Mouse (Mus musculus) midbrain, embryonic 13.5 days (tissue): ENCODE measurements around the gene Bicra. TPM values are rescaled to one million over a fixed set of nuclear protein-coding genes. Genes with fewer than 3 reads are reported as not detected.

Experiments
- ATAC-seq: fragments of 200-750 bp; cut with Nextera tagmentation; 2 replicates; pipeline ENCODE4 v1.8.0; 2017; ENCODE audit warnings: mild to moderate bottlenecking, moderate TSS enrichment, moderate library complexity
- H3K27ac ChIP-seq: fragments of 300-500 bp; sonication (generic); 2 replicates; pipeline ENCODE4 v1.5.1; 2015; ENCODE audit warnings: inconsistent platforms, mild to moderate bottlenecking, moderate library complexity
- H3K27me3 ChIP-seq: fragments of 300-500 bp; sonication (generic); 2 replicates; pipeline ENCODE4 v1.6.1; 2015; ENCODE audit warnings: mild to moderate bottlenecking, inconsistent platforms
- H3K36me3 ChIP-seq: fragments of 300-500 bp; sonication (generic); 2 replicates; pipeline ENCODE4 v1.6.1; 2015; ENCODE audit warnings: mild to moderate bottlenecking, inconsistent platforms
- H3K4me1 ChIP-seq: fragments of 300-500 bp; sonication (generic); replicated peaks from 2 replicates; pipeline ENCODE4 v1.6.1; 2015; ENCODE audit warnings: inconsistent platforms
- H3K4me2 ChIP-seq: fragments of 300-500 bp; sonication (generic); replicated peaks from 2 replicates; pipeline ENCODE4 v1.6.1; 2015; ENCODE audit warnings: moderate library complexity, mild to moderate bottlenecking, inconsistent platforms
- H3K4me3 ChIP-seq: fragments of 300-500 bp; sonication (generic); replicated peaks from 2 replicates; pipeline ENCODE4 v1.5.1; 2015; ENCODE audit warnings: mild to moderate bottlenecking, inconsistent platforms
- H3K9ac ChIP-seq: fragments of 300-500 bp; sonication (generic); replicated peaks from 2 replicates; pipeline ENCODE4 v1.6.1; 2015; ENCODE audit warnings: mild to moderate bottlenecking, inconsistent platforms
- H3K9me3 ChIP-seq: fragments of 300-500 bp; sonication (generic); 2 replicates; pipeline ENCODE4 v1.6.1; 2016; ENCODE audit warnings: mild to moderate bottlenecking, inconsistent platforms
- WGBS: fragments of 180-500 bp; shearing (Covaris S2); methylation state at CpG from one replicate; pipeline ENCODE4 v1.1.7; 2015; 5-methylcytosine and 5-hydroxymethylcytosine counted together
- polyA plus RNA-seq: library from polyadenylated mRNA; unstranded; fragments of >200 nt; fragmentation: Nextera tagmentation; extraction: Ambion mirVana; gene quantifications from 2 replicates; pipeline ENCODE4 v1.2.1, GENCODE M21; 2015

The Bicra gene
- polyA plus RNA-seq, 1 experiment from 2014 or later, result 10.2 TPM

DNA sequence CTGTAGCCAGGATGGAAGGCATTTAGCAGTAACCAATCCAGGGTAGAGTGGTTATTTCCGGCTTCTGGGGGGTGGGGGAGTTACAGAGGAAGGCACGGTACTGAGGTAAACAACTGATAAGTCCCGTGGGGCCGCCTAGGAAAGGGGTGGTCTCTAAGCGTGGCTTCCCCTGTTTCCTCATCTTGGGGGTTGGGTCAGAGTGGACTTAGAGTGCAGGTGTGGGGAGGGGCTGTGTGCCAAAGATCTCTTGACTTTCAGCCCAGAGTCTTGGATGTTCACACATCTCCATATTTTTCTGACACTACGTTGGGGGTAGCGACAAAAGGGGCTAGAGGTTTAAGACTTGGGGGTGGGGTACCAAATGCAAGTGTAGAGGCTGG is 1.6 kb downstream of the Bicra start:
- peak overlapping the region; percentile 99 for H3K27ac ChIP-seq
- ATAC-seq, result peak; percentile 12
- H3K27me3 ChIP-seq, result no peaks in the 10 kb centered on the region
- peak overlapping the region; percentile 80 for H3K4me2 ChIP-seq
- peak overlapping the region; percentile 89 for H3K9ac ChIP-seq
- no peaks in the 10 kb centered on the region for H3K9me3 ChIP-seq
- no peaks in the 10 kb centered on the region for H3K36me3 ChIP-seq
- WGBS, result 2% methylated on average over 7 of the region's 7 CpGs
- H3K4me1 ChIP-seq, result peaks cover 59% of the 10 kb centered on the region
- peak overlapping the region; percentile 91 for H3K4me3 ChIP-seq

GRCm38 (mm10) chr7:16045538-16045937 is 2.2 kb downstream of the Bicra start:
- Histone ChIP-seq H3K27me3 (no peaks in the 10 kb centered on the region), H3K4me3 (peak overlapping the region; percentile 91), H3K9ac (peak overlapping the region; percentile 89), H3K4me1 (peaks cover 58% of the 10 kb centered on the region), H3K9me3 (no peaks in the 10 kb centered on the region), H3K4me2 (peak overlapping the region; percentile 80), H3K36me3 (no peaks in the 10 kb centered on the region), H3K27ac (peak overlapping the region; percentile 99)
- WGBS, result 66% methylated on average over 2 of the region's 2 CpGs
- no peak for ATAC-seq

GRCm38 (mm10) chr7:16044531-16044930 is 3.2 kb downstream of the Bicra start:
- peak overlapping the region; percentile 80 for H3K4me2 ChIP-seq

DNA sequence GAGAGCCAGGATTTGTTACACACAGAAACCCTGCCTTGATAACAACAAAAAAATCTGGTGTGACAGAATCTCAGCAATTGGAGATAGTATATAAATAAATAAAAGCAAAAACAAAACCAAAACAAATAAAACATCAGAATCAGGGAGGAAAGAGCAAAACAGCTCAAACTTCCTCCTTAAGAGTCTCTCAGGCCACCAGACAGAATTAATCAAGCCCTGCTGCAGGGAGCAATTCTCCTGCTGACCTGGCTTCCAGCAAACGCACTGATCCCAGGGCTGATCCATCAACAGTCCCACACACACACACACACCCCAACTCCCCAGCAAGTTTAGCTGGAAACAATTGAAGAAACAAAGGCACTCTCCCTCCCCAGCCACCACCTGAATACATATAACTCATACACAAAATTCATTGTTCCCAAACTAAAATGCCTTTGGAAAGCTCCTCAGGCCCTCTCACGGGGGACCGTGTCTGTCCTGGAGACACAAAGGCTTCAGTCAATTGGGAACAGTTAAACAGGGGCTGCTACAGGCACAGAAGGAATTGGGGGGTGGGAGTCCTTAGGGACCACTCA is 3.8 kb downstream of the Bicra start:
- Histone ChIP-seq H3K4me2 (peak overlapping the region; percentile 80), H3K4me1 (peaks cover 45% of the 10 kb centered on the region), H3K27ac (peak overlapping the region; percentile 68), H3K27me3 (no peaks in the 10 kb centered on the region), H3K4me3 (peak overlapping the region; percentile 91; the same call in 1 of the 2 replicates), H3K9me3 (no peaks in the 10 kb centered on the region), H3K9ac (peak overlapping the region; percentile 48; the same call in 1 of the 2 replicates), H3K36me3 (no peaks in the 10 kb centered on the region)
- WGBS, result 21% methylated on average over 3 of the region's 3 CpGs
- ATAC-seq, result no peak

More at GRCm38 (mm10) chr7:16044531-16044930, 3.2 kb downstream of the Bicra start:
- H3K9me3 ChIP-seq, result no peaks in the 10 kb centered on the region
- peak overlapping the region; percentile 68 for H3K27ac ChIP-seq
- peaks cover 48% of the 10 kb centered on the region for H3K4me1 ChIP-seq
- WGBS, result 35% methylated on average over 5 of the region's 5 CpGs
- peak overlapping the region; percentile 89 for H3K9ac ChIP-seq
- H3K36me3 ChIP-seq, result no peaks in the 10 kb centered on the region
- H3K4me3 ChIP-seq, result peak overlapping the region; percentile 91
- ATAC-seq, result no peak
- H3K27me3 ChIP-seq, result no peaks in the 10 kb centered on the region

DNA sequence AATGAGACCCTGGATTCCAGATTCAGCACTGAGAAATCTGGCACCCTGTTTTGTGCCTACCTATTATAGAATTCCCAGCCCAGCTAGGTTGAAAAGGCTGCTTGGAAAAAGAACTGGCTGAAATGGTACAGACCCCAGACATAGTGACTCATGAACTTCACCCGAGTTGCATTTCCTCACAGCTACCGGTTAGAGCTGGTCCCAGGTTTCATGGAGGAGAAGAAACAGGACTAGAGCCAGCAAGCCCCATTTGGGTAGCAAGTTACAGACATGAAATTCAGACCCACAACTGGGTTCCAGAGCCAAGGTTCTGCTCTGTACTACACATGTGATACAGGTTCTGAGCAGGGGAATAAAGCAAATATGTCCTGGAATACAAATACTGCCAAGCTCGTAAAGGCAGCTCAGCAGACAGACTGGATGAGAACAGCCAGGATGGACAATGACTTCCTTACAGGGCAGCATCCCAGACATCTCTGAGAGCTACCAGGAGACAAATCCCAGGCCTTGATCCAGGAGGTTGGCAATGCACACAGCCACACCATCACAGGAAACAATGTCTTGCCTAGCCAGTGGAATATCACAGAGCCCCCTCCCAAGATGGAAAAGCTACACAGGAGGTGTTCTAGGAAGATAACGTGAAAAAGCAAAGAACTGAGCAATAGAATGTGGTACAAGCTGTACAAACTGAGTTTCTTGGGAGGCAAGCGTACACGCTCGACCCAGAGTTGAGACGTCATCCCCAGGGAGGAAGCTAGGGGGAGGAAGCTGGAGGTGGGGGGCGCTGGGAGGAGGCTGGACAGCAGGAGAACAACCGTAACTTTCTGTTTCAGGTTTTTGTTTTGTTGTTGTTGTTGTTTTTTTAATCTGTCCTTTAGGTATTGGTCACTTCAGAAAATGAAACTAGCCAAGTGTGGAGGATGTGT is 4.6 kb downstream of the Bicra start:
- Histone ChIP-seq H3K9ac (peak overlapping the region; percentile 48; the same call in 1 of the 2 replicates), H3K36me3 (no peaks in the 10 kb centered on the region), H3K27ac (no peak overlapping the region), H3K4me2 (peak overlapping the region; percentile 80; the same call in 1 of the 2 replicates), H3K4me3 (no peak overlapping the region), H3K4me1 (peaks cover 42% of the 10 kb centered on the region), H3K27me3 (no peaks in the 10 kb centered on the region), H3K9me3 (no peaks in the 10 kb centered on the region)
- 84% methylated on average over 10 of the region's 10 CpGs for WGBS
- no peak for ATAC-seq

GRCm38 (mm10) chr7:16041208-16041607 is 6.5 kb downstream of the Bicra start:
- Histone ChIP-seq H3K4me2 (no peak overlapping the region), H3K4me3 (no peak overlapping the region), H3K9me3 (no peaks in the 10 kb centered on the region), H3K27me3 (no peaks in the 10 kb centered on the region), H3K4me1 (peaks cover 39% of the 10 kb centered on the region), H3K27ac (no peak overlapping the region), H3K36me3 (no peaks in the 10 kb centered on the region), H3K9ac (no peak overlapping the region)
- ATAC-seq, result no peak
- 78% methylated on average over 2 of the region's 2 CpGs for WGBS

DNA sequence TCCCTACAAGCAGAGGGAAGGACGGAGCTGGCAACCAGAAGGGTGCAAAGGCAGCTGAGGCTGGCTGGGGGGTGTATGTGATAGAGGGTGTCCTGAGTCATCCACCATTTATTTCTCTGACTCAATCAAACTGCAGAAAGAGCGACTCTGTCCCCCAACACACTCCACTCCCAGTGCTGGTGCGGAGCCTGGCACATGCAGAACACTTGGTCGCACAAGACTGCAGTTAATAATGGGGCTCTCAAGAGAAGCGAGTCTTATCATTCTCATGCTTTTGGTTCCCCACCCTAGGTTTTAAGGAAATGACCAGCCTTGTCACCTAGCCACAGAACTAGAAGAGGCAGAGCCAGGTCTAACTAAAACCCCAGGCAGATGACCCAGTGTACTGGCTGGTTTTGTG is 8.4 kb downstream of the Bicra start:
- H3K9ac ChIP-seq, result no peak overlapping the region

GRCm38 (mm10) chr7:16036972-16037371 is 10.7 kb downstream of the Bicra start:
- H3K4me3 ChIP-seq, result no peak overlapping the region
- no peaks in the 10 kb centered on the region for H3K9me3 ChIP-seq
- no peak overlapping the region for H3K9ac ChIP-seq
- ATAC-seq, result no peak
- H3K36me3 ChIP-seq, result no peaks in the 10 kb centered on the region
- H3K4me2 ChIP-seq, result no peak overlapping the region
- 95% methylated on average over 6 of the region's 6 CpGs for WGBS
- no peak overlapping the region for H3K27ac ChIP-seq
- H3K4me1 ChIP-seq, result 0 out of 2 replicates have a peak, but pooled peaks cover 6% of the 10 kb centered on the region
- no peaks in the 10 kb centered on the region for H3K27me3 ChIP-seq

More for the DNA sequence above, 8.4 kb downstream of the Bicra start:
- H3K36me3 ChIP-seq, result no peaks in the 10 kb centered on the region
- H3K27me3 ChIP-seq, result no peaks in the 10 kb centered on the region
- H3K27ac ChIP-seq, result no peak overlapping the region
- H3K9me3 ChIP-seq, result no peaks in the 10 kb centered on the region
- 96% methylated on average over 5 of the region's 5 CpGs for WGBS
- H3K4me2 ChIP-seq, result no peak overlapping the region
- ATAC-seq, result no peak
- no peak overlapping the region for H3K4me3 ChIP-seq
- peaks cover 21% of the 10 kb centered on the region for H3K4me1 ChIP-seq

- no peak for ATAC-seq
- H3K4me3 ChIP-seq, result no peak overlapping the region
- no peak overlapping the region for H3K4me2 ChIP-seq
- no peaks in the 10 kb centered on the region for H3K4me1 ChIP-seq
- H3K27me3 ChIP-seq, result no peaks in the 10 kb centered on the region
- H3K9ac ChIP-seq, result no peak overlapping the region
- 0 out of 2 replicates have a peak, but pooled peaks cover 3% of the 10 kb centered on the region for H3K9me3 ChIP-seq
- 95% methylated on average over 8 of the region's 8 CpGs for WGBS
- no peak overlapping the region for H3K27ac ChIP-seq
- H3K36me3 ChIP-seq, result peaks cover 9% of the 10 kb centered on the region
Measured at GRCm38 (mm10) chr7:16033580-16034461, 13.9 kb downstream of the Bicra start.

- H3K9me3 ChIP-seq, result 0 out of 2 replicates have a peak, but pooled peaks cover 3% of the 10 kb centered on the region
- H3K27ac ChIP-seq, result no peak overlapping the region
- no peaks in the 10 kb centered on the region for H3K4me1 ChIP-seq
- ATAC-seq, result no peak
- H3K9ac ChIP-seq, result no peak overlapping the region
- H3K27me3 ChIP-seq, result no peaks in the 10 kb centered on the region
- H3K36me3 ChIP-seq, result peaks cover 9% of the 10 kb centered on the region
- H3K4me3 ChIP-seq, result no peak overlapping the region
- H3K4me2 ChIP-seq, result no peak overlapping the region
- WGBS, result 97% methylated on average over 1 of the region's 1 CpGs
Measured at GRCm38 (mm10) chr7:16033059-16033458, 14.7 kb downstream of the Bicra start.

- ATAC-seq, result no peak
- Histone ChIP-seq H3K27ac (no peak overlapping the region), H3K4me1 (no peaks in the 10 kb centered on the region), H3K9ac (no peak overlapping the region), H3K4me3 (no peak overlapping the region), H3K4me2 (no peak overlapping the region), H3K27me3 (no peaks in the 10 kb centered on the region), H3K9me3 (0 out of 2 replicates have a peak, but pooled peaks cover 3% of the 10 kb centered on the region), H3K36me3 (peaks cover 14% of the 10 kb centered on the region)
- 91% methylated on average over 4 of the region's 4 CpGs for WGBS
Measured at GRCm38 (mm10) chr7:16031072-16031471, 16.6 kb downstream of the Bicra start.
